Mouse (Mus musculus) kidney, postnatal 36 days (tissue): ENCODE measurements at regions not wholly inside any gene's neighbourhood (a gene's known extent, or its start where the extent isn't known, plus 50 kb on each side); places are given as distances from the start of the nearest gene placed in this dataset.

Experiments used
- DNase-seq, 2 experiments: peaks; one replicate each; pipeline ENCODE4 v3.0.0; 2021 to 2022; ENCODE audit warnings: mixed read lengths in 2 of 2

DNA sequence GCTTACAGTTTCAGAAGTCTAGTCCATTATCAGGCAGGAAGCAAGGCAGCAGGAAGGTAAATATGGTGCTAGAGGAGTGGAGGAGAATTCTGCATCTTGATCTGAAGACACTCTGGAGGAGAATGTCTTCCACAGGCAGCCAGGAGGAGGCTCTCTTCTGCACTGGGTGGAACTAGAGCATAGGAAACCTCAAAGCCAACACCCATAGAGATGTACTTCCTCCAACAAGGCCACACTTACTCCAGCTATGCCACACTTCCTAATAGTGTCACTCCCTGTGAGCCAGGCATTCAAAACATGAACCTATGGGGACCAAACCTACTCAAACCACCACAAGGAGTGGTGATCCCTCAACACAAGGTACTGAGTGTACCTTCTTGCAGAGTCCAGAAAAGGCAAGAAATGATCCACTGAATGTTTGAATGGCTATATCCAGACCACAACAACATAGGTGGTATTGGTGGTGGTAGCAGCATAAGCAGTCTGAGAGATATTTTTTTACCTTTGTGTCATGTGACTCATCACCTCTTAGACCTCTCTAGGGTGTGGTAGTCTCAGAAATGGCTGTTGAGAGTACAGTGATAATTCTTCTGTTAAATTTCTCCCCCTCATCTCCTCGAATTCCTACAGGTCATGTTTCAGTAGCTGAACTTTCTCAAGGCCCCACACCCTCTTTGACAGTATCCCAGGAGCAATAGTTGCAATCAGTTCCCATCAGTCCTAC, 152.3 kb upstream of the Mbnl1 start:
- peak; percentile 0 to 5 for DNase-seq

DNA sequence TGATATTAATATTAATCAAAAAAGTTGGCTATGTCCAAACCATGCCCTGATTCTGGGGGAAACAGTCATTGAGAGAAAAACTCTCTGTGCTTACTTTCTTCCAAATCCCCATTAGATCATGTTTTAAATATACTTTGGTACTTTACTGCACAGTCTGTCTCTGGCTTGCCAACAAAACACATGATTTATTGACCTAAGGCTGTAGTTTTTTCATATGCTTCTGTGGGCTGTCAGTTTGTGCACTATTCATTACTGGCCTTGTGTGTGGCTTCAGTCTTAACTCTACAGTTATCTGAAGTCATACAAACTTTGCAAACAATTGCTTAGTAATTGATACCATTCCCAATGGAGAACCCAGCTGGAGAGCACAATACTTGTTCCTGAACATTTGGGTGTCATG, 149.1 kb upstream of the Mbnl1 start:
- no peak for DNase-seq

DNA sequence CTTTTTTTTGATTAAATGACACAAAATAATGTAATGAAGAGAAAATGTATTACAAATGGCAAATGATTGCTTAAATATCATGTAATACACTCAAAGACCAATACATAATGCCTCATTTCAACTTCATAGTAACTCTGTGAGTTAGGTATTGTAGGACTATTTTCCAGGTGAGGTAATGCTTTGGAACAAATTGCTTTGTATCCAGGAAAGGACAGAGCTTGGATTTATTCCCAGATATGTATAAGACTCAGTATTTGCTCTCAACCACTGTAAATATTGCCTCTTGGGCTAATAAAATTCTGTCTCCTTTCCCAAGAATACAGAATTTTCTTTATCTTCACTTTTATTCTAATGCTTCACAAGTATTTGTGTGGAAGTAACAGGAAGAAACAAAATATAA, 148.2 kb upstream of the Mbnl1 start:
- no peak for DNase-seq

DNA sequence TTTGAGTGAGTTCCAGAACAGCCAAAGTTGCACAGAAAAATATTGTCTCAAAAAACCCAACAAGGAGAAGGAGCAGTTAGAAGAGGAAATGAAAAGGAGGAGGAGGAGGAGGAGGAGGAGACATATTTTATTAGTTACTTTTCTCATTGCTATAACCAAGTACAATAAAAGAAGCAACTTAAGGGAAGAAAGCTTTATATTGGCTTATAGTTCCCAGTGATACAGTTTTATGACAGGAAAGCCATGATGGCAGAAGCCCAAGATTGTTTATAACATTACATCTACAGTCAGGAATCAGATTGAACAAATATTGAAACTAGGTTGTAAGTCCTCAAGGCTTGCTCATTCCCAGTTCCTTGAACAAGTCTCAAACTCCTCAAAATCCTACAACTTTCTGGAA, 147.7 kb upstream of the Mbnl1 start:
- DNase-seq, result no peak

DNA sequence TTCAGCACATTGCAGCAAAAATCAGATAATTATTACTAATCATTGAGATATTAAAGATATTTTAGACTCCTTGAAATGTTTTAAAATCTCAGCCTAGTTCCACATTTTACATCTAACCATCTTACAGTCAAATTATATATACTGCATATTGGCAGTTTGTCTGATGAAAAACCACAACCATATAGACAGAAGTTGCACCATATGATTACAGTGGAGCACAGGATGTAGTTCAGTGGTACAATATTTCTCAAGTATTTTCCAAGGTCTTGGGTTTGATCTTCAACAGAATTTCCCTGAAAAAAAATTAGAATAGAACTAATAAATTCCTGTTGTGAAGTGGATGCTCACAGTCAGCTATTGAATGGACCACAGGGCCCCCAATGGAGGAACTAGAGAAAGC, 140.2 kb upstream of the Mbnl1 start:
- no peak for DNase-seq

DNA sequence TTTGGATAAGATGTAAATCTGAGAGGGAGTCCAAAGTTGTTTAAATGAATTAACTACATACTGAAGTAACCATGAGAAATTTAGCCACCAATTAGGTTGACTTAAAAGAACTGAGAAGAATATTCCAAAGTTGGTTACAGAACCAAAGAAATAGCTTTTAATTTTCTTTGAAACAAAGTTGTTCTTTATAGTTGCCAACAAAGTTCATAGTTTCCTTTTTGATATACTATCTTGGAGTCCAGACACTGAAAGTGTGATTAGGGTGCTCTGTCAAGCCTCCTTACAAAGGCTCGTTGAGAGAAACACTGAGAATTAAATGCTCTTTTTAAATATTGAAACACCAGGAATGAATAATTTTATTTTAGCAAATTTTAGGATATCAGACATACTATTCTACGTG, 139.0 kb upstream of the Mbnl1 start:
- no peak for DNase-seq

DNA sequence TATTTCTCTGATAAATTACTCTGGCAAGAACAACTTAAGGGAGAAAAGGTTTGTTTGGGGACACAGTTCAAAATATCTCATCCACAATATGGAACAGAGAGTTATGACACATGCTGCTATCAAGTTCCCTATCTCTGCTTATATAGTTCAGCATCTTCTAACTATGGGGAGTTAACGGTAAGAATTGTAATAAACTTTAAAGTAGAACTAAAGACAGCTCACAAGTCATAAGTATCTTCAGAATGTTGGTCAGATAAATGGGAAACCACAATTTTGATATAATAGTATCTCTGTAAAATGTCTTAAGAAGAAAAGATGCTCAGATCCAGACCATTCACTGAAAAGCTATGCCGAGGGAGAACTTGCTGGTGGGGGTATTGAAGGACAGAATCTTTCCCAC, 138.5 kb upstream of the Mbnl1 start:
- no peak for DNase-seq

DNA sequence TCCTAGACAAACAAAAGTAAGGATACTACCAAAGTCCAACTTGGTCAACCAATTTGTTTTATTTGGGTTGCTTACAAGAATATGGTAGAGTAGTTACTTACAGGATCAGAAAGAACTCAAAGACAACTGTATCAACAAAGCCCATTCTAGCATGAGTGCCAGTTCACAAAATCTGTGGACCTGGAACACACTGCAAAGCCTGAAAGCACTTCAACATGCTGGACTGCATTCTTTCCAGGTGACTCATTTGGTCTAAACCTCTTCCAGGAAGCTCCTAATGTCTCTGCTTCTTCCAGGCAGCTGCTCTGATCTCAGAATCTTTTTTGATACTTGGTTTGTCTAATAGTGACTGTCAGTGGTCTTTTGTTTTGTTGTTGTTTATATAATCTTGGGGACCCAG, 126.2 kb upstream of the Mbnl1 start:
- DNase-seq, result peak; percentile 6

DNA sequence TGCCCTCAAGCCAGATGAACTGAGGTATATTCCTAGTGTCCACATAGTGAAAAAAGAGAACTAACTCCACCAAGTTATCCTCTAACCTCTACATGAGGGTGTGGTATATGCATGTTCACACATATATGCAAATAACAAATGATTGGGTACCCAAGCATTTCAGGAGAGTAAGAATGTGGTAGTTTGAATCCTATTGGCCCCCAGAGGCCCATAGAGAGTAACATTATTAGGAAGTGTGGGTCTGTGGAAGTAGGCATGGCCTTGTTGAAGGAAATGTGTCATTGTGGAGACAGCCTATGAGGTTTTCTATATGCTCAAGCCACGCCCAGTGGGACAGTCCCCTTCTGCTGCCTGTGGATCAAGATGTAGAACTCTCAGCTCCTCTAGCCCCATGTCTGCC, 125.6 kb upstream of the Mbnl1 start:
- no peak for DNase-seq

DNA sequence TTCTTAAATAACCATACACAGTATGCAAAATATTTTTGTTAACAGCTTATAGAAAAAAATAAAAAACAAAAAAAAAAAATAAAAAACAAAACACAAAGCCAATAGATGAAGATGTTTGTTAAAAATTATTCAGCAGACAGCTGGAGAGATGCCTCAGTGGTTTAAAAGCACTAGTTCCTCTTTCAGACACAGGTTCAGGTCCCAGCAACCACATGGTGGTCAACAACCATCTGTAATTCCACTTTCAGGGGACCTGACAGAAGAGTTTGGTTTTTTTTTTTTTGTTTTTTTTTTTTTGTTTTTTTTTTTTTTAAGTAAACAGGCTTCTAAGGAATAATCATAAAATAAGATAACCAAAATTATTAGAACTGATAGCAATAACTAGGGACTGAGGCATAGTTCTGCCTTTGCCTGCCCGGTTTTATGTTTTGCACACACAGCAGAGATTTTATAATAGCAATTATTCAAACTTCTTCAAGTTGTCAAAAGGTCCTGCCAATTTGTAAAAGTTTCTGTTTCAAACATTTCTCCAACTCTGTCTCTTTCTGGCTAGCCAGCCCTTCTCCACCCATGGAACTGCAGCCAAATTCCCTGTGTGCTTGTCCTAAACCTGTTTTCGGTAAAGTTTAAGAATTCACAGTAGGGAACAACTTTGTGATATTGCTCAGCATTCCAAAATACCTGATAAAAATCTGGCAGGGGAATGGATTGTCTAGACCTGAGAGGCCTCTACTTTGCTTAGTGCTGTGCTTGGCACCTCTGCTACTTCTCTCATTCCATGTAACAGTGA, 101.3 kb upstream of the Mbnl1 start:
- DNase-seq, result no peak

DNA sequence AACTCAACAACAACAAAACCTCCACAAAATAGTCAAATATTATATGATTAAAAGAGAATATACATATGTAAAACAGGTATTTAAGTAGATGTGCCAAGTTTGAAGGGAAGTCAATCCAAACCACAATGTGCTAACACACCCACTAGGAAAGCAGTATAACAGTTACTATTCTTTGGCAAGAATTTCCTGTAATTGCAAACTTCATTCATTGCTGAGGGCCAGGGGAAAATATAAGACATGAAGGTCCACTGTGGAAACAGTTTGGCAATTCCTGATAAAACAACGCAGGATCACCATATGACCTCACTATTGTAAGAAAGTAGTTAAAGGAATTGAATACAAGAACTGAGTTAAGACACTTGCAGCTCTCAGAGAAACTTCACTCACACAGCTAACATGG, 99.0 kb upstream of the Mbnl1 start:
- no peak for DNase-seq

DNA sequence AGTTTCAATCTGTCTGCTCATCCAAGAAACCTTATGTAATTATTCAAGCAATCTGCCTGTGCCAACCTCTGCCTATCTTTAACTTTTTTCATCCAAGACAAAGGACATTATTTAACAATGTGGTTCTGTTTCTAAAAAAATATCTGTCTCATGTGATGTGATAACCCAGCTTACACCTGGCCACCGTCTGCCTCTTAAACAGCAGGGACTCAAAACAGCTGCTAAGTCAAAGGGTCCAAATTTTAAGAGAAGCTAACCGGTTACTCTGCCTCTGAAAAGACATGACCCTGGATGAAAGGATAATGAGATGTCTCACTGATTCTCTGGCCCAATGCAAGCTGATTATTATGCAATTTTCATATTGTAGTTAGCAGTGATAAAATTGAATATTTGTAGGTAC, 84.0 kb upstream of the Mbnl1 start:
- no peak for DNase-seq

DNA sequence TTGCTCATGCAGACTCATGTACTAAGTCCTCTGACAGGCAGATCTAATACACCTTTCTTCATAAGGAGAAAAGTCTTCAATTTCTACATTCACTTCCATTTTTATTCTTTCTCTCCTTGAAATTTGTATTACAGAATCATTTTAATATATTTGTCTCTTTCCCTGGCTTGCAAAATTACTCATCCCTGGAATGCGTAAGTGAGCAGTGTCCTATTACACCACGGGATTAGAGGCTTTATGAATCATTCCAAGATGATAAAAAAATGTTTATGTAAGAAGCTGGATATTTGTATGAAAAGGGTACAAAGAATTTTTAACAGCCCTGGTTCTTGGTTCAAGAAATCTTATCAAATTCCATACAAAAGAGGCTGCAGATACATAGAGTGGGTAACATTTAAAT, 83.6 kb upstream of the Mbnl1 start:
- DNase-seq, result no peak

DNA sequence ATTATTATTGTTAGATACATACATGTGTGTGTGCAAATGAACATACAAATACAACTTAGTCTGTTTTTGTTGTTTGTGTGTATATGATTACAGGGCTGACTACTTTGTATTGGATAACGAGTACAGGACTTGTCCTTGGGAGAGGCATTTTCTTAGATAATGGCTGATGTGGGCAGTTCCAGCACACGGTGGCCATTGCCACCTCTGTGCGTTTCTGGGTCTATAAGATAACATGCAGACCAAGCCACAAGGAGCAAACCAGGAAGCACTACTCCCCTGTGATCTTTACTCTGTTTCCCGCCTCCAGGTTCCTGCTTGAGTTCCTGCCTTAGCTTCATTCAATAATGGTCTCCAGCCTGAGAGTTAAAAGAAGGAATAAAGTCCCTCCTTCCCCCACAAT, 77.3 kb upstream of the Mbnl1 start:
- DNase-seq, result no peak

DNA sequence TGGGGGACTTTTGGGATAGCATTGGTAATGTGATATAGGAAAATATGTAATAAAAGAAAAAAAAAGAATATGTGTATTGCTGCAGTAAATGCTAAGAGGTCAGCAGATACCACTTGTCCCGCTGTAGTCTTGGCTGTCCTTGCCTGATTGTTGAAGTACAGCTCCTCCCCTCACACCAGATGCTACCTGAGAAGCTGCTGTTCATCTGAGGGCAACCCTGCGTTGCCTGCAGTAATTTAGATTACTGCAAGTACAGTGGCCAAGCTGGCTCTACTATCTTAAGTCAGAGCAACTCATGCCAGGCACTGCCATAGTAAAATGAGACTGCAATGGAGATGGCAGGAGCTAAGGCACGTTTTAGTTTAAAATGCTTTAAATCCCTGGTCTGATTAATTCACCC, 75.7 kb upstream of the Mbnl1 start:
- no peak for DNase-seq

DNA sequence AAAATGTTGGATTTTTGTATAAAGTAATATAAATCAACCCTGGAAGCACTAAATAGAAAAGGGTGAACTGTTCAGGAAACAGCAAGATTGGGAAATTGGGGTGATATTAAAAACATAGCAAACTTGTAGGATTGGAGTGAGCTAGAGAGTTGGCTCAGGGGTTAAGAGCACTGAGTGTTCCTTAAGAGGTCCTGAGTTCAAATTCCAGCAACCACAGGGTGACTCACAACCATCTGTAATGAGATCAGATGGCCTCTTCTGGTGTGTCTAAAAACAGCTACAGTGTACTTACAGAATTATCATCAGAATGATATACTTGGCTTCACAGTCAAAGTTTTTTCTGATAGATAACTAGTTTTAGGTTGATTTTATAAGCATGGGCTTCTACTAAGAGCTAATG, 73.8 kb upstream of the Mbnl1 start:
- DNase-seq, result peak in 1 of 2 experiments; percentile 37

DNA sequence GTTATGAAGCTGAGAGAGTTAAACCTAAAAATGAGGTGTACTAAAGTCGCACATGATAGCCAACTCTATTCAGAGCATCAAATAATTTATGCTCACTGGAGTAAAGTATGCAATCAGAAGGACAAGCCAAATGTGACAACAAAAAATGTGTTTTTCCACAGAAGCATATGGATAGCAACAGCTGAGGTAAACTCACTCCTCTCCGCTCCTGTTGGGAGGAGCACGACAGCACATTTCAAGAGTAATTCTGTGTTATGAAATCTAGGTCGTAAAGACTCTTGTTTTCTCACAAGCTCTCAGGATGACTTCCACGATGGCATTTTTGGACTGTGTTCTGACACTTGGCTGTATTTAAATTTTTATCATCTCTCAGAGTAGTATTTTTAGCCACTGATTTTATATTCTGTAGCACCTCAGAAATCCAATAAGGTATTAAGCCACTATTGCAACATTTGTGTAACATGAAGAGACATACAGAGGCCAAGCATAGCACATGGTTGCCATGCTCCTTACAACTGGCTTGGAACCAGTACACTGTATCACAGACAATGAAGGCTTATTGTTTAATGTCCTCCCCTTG, 70.3 kb upstream of the Mbnl1 start:
- DNase-seq, result no peak

DNA sequence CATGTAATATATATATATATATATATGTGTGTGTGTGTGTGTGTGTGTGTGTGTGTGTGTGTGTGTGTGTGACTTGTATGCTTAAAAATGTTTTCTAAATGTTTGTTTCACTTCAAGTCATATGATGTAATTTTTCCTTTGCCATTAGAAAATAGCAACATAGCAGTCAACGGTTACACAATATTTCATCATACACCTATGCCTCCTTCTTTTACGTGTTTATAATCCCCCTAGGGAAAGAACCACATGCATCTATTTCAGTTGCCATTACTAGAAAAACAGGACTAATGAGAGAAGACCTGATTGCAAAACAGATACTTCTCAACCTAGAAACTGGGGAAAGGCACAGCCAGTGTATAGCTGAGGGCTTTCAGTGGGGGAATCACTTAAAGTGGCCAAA, 65.2 kb upstream of the Mbnl1 start:
- no peak for DNase-seq

DNA sequence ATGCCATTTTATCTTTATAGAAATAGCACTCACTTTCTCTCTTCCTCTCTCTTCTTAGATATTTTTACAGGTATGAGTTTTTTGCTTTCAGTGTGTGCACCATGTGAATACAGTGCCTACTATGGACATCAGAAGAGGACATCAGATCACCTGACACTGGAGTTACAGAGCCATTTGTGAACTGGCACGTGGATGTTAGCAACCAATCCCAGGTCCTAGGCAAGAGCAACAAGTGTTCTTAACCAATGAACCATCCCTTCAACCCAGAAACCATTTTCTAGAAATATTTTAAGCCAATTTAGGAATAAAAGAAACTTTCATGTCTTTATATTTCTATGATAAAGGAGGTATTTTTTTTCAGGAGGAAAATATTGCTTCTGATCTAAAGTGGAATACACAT, 64.7 kb upstream of the Mbnl1 start:
- DNase-seq, result no peak

DNA sequence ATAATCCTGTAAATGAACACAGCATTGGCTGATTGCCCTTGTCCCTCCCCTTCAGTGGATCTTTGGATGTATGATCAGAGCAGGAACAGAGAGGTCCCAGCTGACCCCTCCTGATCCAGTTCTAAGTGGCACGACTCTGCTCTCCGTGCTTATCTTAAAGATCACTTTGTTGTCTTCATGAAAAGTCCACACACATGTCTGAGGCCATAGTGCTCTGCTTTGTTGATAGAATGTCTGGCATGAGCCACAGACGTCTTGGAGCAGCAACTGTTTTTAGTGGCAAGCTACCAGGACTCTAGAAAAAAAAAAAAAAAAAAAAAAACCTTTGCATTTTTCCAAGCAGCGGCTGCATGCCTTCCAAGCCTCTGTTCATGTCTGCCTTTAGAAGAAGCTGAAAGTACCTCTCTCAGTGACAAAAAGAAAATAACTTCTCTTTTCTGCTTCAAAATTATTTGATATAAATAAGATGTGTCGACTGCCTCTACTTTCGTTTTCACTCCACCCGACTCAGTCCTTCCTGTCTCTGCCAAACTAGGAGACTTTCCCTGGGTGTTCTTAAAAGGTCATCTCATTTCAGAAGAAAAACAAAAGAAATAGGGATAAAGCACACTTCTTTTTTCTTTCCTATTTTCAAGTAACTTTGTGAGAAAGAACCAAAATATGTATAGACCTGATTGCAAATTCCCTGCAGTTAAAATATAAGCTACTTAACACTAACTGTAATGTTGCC, 63.9 kb upstream of the Mbnl1 start:
- peak; percentile 45 to 56 for DNase-seq

DNA sequence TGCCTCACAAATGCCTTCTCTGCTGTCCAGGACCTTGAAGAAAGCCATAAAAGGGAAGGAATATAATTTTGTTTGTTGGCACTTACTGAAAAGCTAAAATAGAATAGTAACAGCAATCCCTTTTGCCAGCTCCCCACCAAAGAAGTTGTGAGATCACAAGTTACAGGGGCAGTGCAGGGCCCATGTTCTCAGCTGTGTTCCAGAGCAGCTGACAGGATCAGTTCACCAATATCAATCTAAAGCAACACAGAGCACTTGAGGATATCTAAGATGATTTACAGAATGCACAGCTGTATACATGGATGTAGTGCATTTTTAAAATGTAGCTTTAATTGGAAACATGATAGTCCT, 63.4 kb upstream of the Mbnl1 start:
- DNase-seq, result peak in 1 of 2 experiments; percentile 17

DNA sequence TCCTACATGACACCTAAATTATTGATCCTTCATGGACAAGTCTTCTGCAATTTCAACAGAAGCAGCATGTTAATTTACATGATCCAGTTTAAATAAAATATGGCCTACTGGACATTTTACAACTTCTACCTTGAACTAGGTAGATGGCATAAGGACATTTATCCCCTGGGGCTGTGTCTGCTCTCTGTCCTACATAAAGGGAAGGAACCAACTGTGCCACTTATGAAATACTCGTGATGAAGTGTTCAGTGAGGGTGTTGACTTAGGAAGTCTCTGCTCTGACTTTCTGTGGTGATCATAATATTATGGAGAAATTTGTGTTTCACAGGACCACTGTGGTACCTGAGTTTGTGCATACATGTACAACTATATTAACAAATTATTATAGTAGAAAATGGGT, 60.9 kb upstream of the Mbnl1 start:
- DNase-seq, result no peak

DNA sequence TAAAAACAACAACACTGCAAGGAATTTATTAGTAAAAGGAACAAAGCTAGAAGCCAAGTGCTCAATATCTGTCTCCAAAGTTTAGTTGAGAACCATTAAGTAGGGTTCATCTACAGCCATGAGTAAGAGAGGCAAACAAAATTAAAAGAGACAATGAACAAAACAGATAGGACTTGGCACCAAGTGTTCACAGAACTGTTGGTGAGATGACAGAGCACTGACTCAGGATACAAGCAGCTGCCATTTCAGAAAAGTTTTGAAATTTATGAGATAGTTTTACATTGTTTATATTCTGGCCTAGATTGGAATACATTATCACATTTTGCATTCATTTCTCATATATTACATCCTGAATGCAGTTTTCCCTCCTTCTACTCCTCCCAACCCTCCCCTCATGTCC, 60.4 kb upstream of the Mbnl1 start:
- DNase-seq, result no peak

DNA sequence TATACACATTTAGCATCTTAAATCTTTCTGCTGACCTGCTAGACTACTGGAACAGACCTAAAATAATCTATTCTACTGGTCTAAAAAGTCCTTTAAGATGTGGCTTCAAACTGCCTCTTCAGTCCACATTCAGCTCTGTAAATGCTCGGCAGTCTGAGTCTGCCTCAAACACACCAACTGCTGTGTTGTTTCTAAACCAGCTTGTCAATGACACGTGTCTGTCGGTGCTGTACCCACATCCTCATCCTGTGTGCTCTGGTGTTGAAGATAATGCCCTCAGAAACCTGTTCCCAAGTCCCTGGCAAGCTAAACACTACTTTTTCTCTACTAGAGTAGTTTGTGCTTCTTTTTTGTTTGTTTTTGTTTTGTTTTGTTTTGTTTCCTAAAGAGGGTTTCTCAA, 58.9 kb upstream of the Mbnl1 start:
- DNase-seq, result no peak
